Mouse (Mus musculus) hindbrain, embryonic 11.5 days (tissue): ENCODE data around the gene G6pc3. TPM values are rescaled to one million over a fixed set of nuclear protein-coding genes. Genes with fewer than 3 reads are reported as not detected.

Experiments
- ATAC-seq: fragments of 200-750 bp; cut with Nextera tagmentation; 2 replicates; pipeline ENCODE4 v1.8.0; 2017; ENCODE audit warnings: mild to moderate bottlenecking, moderate TSS enrichment, moderate library complexity; ENCODE audit not compliant: low FRiP score
- DNase-seq: peaks from one replicate; pipeline ENCODE4 v3.0.0-alpha.2; 2015; ENCODE audit warnings: low spot score
- H3K27ac ChIP-seq: fragments of 300-500 bp; sonication (generic); 2 replicates; pipeline ENCODE4 v1.5.1; 2014; ENCODE audit warnings: mild to moderate bottlenecking, low read depth, low read length
- H3K27me3 ChIP-seq: fragments of 300-500 bp; sonication (generic); 2 replicates; pipeline ENCODE4 v1.6.1; 2014; ENCODE audit warnings: mild to moderate bottlenecking, low read length, moderate library complexity, mixed read lengths; ENCODE audit not compliant: control insufficient read depth, insufficient read depth
- H3K36me3 ChIP-seq: fragments of 300-500 bp; sonication (generic); 2 replicates; pipeline ENCODE4 v1.6.1; 2014; ENCODE audit warnings: mild to moderate bottlenecking, low read length, moderate library complexity, mixed read lengths; ENCODE audit not compliant: control insufficient read depth, insufficient read depth
- H3K4me1 ChIP-seq: fragments of 300-500 bp; sonication (generic); replicated peaks from 2 replicates; pipeline ENCODE4 v1.6.1; 2014; ENCODE audit warnings: low read length, mixed read lengths; ENCODE audit not compliant: control insufficient read depth, insufficient read depth
- H3K4me2 ChIP-seq: fragments of 300-500 bp; sonication (generic); replicated peaks from 2 replicates; pipeline ENCODE4 v1.6.1; 2014; ENCODE audit warnings: mild to moderate bottlenecking, low read depth, low read length
- H3K4me3 ChIP-seq: fragments of 300-500 bp; sonication (generic); 2 replicates; pipeline ENCODE4 v1.5.1; 2014; ENCODE audit warnings: low read depth, low read length
- H3K9ac ChIP-seq: fragments of 300-500 bp; sonication (generic); 2 replicates; pipeline ENCODE4 v1.6.1; 2014; ENCODE audit warnings: low read depth, low read length
- H3K9me3 ChIP-seq: fragments of 300-500 bp; sonication (generic); 2 replicates; pipeline ENCODE4 v1.6.1; 2016; ENCODE audit warnings: low read length; ENCODE audit not compliant: control insufficient read depth
- WGBS: fragments of 180-500 bp; shearing (Covaris S2); extraction: QIAGEN DNeasy Blood & Tissue Kit; methylation state at CpG from one replicate; pipeline ENCODE4 v1.1.7; 2014; 5-methylcytosine and 5-hydroxymethylcytosine counted together
- polyA plus RNA-seq: library from polyadenylated mRNA; unstranded; fragments of >200 nt; fragmentation: Nextera tagmentation; extraction: Ambion mirVana; gene quantifications from 2 replicates; pipeline ENCODE4 v1.2.1, GENCODE M21; 2014

Gene G6pc3
- polyA plus RNA-seq, 1 experiment from 2014 or later: 31.9 TPM

DNA sequence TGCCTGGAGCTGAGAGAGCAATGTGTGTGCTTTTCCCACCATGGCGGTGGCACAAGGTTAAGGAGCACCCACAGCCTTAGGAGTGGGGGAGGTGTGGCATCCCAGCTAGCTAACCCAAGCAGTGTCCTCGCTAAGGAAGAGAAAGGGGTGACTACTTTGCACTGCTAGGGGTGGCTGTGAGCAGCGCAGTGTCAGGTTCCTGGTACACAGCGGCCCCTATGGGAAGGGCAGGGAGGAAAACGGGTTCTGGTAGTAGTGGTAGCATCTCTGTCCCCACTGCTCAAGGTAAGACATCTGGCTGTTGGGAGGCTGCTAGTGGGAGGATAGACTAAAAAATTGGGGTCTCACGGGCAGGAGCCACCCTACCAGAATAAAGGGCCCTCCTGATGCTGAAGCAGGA, 8.8 kb downstream of the G6pc3 start:
- ATAC-seq: no peak
- Histone ChIP-seq H3K9me3 (no peaks in the 10 kb centered on the region), H3K27ac (no peak overlapping the region), H3K4me2 (no peak overlapping the region), H3K4me3 (no peak overlapping the region), H3K27me3 (no peaks in the 10 kb centered on the region), H3K4me1 (no peaks in the 10 kb centered on the region), H3K9ac (no peak overlapping the region), H3K36me3 (peaks cover 6% of the 10 kb centered on the region; the same call in 1 of the 2 replicates)
- no peak for DNase-seq
- WGBS: 60% methylated on average over 6 of the region's 6 CpGs

DNA sequence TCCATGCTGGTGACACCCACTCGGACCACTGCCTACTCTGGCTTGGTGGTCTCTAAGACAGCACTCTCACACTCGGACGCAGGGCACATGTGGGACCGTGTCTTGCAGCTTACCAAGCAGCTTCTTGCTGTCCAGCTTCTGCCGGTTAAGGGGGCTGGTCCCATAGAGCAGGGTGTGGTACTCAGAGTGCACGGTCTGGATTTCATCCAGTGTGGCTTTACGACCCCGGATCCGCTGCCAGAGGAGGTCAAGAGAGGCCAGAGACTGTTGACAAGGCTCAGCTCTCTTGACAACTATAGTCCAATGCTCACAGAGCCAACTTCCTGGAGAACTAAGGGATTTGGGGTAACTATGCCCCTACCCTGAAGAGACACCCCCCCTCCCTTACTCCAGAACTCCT, 10.4 kb downstream of the G6pc3 start:
- Histone ChIP-seq H3K4me3 (no peak overlapping the region), H3K27ac (no peak overlapping the region), H3K9ac (no peak overlapping the region), H3K9me3 (no peaks in the 10 kb centered on the region), H3K4me1 (no peaks in the 10 kb centered on the region), H3K36me3 (peaks cover 4% of the 10 kb centered on the region), H3K4me2 (no peak overlapping the region), H3K27me3 (no peaks in the 10 kb centered on the region)
- no peak for DNase-seq
- ATAC-seq: no peak
- WGBS: 80% methylated on average over 9 of the region's 9 CpGs

DNA sequence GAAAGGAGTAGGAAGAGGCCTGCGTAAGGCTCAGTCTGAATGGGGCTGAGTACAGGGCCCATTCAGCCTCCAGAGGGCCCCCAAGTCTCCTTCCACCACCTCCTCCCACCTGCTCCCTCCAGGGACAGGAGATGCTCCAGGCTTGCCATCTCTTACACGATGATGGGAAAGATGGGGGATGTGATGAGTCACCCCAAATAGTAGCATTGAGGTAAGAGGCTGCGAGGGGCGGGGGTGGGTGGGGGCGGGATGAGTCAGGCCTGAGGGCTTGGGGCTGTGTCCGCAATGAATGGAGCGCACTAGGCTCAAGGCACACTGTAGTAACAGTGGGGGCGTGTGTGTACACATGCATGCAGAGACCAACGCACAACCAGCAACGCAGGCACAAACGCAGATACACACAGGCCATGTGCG, 12.0 kb downstream of the G6pc3 start:
- DNase-seq (no peak), ATAC-seq (no peak)
- 82% methylated on average over 12 of the region's 12 CpGs for WGBS
- Histone ChIP-seq H3K4me2 (no peak overlapping the region), H3K4me1 (no peaks in the 10 kb centered on the region), H3K9me3 (no peaks in the 10 kb centered on the region), H3K9ac (no peak overlapping the region), H3K27me3 (no peaks in the 10 kb centered on the region), H3K27ac (no peak overlapping the region), H3K4me3 (no peak overlapping the region), H3K36me3 (peaks cover 7% of the 10 kb centered on the region)

DNA sequence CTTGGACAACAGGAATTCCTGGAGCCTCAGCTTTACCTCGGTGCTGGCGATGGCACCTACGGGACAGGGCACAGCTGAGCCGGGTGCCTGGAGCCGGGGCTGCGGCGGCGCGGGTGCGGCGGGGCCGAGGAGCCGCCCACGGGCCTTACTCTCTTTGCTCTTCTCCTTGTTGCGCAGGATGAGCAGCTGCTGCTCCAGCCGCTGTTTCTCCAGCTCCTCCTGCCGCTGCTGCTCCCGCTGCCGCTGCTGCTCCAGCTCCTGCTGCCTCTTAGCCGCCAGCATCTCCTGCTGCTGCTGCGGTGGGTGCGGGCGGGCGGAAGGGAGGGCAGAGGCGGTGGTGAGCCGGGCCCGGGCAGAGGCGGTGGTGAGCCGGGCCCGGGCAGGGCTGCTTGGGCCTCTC, 17.1 kb downstream of the G6pc3 start:
- Histone ChIP-seq H3K9ac (no peak overlapping the region), H3K4me1 (peaks cover 10% of the 10 kb centered on the region; the same call in 1 of the 2 replicates), H3K27me3 (no peaks in the 10 kb centered on the region), H3K27ac (no peak overlapping the region), H3K4me3 (no peak overlapping the region), H3K9me3 (no peaks in the 10 kb centered on the region), H3K36me3 (peaks cover 7% of the 10 kb centered on the region), H3K4me2 (no peak overlapping the region)
- 61% methylated on average over 21 of the region's 30 CpGs for WGBS
- DNase-seq (no peak), ATAC-seq (no peak)

DNA sequence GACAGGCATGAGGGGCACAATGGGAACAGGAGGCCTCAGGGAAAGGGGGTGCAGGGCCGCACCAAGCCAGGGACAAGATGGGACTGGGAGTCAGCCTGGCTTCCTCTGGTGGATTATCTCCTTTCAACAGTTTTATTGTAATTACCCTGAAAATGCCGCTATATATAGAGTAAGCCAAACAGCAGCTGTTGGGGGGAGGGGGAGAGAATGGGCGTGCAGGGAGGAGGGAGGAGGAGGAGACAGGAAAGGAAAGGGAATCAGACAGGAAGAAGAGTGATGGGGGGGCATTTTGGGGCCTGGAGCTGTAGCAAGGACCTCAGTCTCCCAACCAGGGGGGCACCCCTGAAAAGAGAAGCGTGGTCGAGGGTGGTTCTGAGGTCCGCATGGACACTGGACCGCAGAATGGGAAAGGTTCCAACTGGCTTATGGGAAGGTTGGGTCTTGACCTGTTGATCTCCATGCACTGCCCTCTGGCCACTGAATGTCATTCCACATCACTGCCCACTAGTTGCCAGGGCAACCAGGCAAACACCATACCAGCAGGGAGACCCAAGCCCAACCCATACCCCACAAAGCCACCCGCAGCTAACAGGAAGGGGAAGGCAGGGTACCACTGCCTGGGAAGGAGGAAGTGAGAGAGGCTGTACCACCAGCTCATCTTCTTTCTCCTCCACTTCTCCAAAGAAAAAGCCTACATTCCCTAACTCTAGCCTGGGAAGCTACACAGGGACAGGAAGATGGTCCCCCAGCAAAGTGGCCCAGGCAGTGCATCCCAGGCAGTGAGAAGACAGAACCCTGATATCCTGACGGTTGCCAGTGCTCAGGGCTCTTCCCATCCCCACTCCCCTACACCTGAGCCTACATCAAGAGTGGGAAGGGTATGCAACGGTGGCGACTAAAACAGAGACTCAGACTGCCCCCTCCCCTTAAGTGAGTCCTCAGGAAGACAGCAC, 18.7 kb downstream of the G6pc3 start:
- H3K4me3 ChIP-seq: no peak overlapping the region
- no peak overlapping the region for H3K4me2 ChIP-seq
- H3K9ac ChIP-seq: no peak overlapping the region
- 31% methylated on average over 11 of the region's 11 CpGs for WGBS
- DNase-seq: peak; percentile 46
- no peaks in the 10 kb centered on the region for H3K9me3 ChIP-seq
- peaks cover 7% of the 10 kb centered on the region for H3K36me3 ChIP-seq
- H3K4me1 ChIP-seq: peaks cover 10% of the 10 kb centered on the region; the same call in 1 of the 2 replicates
- no peak for ATAC-seq
- H3K27ac ChIP-seq: no peak overlapping the region
- H3K27me3 ChIP-seq: no peaks in the 10 kb centered on the region

DNA sequence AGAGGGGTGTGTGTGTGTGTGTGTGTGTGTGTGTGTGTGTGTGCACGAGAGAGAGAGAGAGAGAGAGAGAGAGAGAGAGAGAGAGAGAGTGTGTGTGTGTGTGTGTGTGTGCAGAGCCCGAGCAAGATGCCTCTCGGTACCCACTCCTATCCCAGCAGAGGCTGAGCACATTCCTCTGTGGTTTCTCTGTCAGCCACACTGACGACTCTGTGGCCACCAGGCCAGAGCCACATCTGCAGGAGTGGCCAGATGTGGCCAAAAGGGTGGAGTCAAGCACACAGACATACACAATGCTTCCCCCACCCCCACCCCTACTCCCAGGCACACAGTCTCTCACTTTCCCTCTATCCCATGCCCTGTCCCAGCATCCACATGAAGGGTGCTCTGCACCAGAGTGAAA, 19.4 kb downstream of the G6pc3 start:
- no peaks in the 10 kb centered on the region for H3K27me3 ChIP-seq
- 13% methylated on average over 1 of the region's 4 CpGs for WGBS
- peaks cover 7% of the 10 kb centered on the region for H3K36me3 ChIP-seq
- no peak overlapping the region for H3K4me2 ChIP-seq
- no peak overlapping the region; the same call in 1 of the 2 replicates for H3K27ac ChIP-seq
- no peak overlapping the region for H3K4me3 ChIP-seq
- H3K9ac ChIP-seq: no peak overlapping the region
- no peak for ATAC-seq
- H3K9me3 ChIP-seq: no peaks in the 10 kb centered on the region
- H3K4me1 ChIP-seq: peaks cover 10% of the 10 kb centered on the region; the same call in 1 of the 2 replicates
- DNase-seq: no peak

DNA sequence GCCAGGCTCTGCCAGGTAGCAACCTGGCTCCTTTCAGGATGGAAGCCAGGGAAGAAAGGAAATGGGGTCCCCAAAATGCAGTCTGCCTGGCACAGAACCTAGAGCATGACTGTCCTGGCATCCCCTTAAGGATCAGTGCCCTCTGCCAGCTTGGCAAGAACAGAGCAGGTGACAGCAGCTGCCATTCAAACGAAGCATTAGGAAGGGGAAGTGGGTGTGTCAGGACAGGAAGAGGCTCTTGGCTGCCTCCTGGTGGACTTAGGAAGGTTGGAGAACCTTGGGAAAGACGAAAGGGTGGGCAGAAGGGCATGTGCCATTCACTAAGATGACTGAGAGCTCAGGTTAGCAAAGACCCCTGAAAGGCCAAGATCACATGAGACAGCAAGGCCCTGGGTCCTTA, 20.3 kb downstream of the G6pc3 start:
- H3K4me3 ChIP-seq: no peak overlapping the region
- peaks cover 10% of the 10 kb centered on the region; the same call in 1 of the 2 replicates for H3K4me1 ChIP-seq
- H3K9me3 ChIP-seq: no peaks in the 10 kb centered on the region
- peak; percentile 48 for DNase-seq
- H3K27me3 ChIP-seq: no peaks in the 10 kb centered on the region
- ATAC-seq: no peak
- H3K27ac ChIP-seq: no peak overlapping the region
- H3K4me2 ChIP-seq: no peak overlapping the region
- 25% methylated on average over 2 of the region's 2 CpGs for WGBS
- H3K36me3 ChIP-seq: peaks cover 7% of the 10 kb centered on the region; the same call in 1 of the 2 replicates
- H3K9ac ChIP-seq: no peak overlapping the region

DNA sequence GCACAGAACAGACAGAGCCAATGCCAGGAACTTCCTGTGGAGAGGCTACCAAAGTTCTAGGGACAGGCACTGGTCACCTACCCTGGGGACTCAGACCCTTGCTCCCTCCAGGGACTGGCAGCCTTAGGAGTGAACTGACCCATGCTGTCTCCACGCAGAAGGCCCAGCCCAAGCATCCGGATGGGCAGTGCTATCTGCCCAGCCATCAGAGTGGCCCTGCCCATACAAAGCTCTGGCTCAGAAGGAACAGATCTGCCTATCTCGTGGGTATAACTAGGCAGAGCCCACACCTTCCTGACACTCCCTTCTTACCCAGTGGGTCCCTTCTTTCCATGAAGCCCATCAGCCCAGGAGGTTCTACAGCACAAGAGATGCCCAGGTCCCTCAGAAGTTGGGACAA, 20.8 kb downstream of the G6pc3 start:
- H3K27me3 ChIP-seq: no peaks in the 10 kb centered on the region
- peaks cover 5% of the 10 kb centered on the region; the same call in 1 of the 2 replicates for H3K36me3 ChIP-seq
- no peak overlapping the region for H3K4me3 ChIP-seq
- H3K9me3 ChIP-seq: no peaks in the 10 kb centered on the region
- H3K9ac ChIP-seq: no peak overlapping the region
- DNase-seq: no peak
- H3K27ac ChIP-seq: no peak overlapping the region
- peaks cover 10% of the 10 kb centered on the region; the same call in 1 of the 2 replicates for H3K4me1 ChIP-seq
- H3K4me2 ChIP-seq: no peak overlapping the region
- no peak for ATAC-seq
- 67% methylated on average over 3 of the region's 3 CpGs for WGBS

DNA sequence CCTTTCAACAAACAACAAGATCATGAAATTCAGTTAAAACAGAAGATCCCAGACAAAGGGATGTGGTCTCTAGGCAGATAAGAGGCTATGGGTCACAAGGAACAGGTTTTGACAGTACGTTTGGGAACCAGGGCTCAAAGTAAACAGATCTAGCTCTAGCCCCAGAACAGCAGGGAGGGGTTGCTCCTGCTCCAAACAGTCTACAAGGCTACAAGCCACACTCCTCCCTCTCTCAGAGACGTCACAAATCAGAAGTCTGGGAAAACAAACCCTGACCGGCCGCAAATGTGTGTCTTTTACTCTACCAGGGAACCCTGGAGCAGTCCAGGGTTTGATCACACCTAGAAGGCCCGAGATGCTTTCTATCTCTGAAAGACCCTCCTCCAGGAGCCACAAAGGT, 21.6 kb downstream of the G6pc3 start:
- no peak overlapping the region for H3K4me3 ChIP-seq
- peaks cover 10% of the 10 kb centered on the region; the same call in 1 of the 2 replicates for H3K4me1 ChIP-seq
- ATAC-seq: no peak
- no peak overlapping the region for H3K4me2 ChIP-seq
- H3K9ac ChIP-seq: no peak overlapping the region
- peaks cover 4% of the 10 kb centered on the region; the same call in 1 of the 2 replicates for H3K36me3 ChIP-seq
- DNase-seq: no peak
- H3K9me3 ChIP-seq: no peaks in the 10 kb centered on the region
- H3K27ac ChIP-seq: no peak overlapping the region
- H3K27me3 ChIP-seq: no peaks in the 10 kb centered on the region
- 57% methylated on average over 5 of the region's 5 CpGs for WGBS
